Mouse (Mus musculus): ENCODE measurements at regions not wholly inside any gene's neighbourhood (a gene's known extent, or its start where the extent isn't known, plus 50 kb on each side); places are given as distances from the start of the nearest gene placed in this dataset.

DNA sequence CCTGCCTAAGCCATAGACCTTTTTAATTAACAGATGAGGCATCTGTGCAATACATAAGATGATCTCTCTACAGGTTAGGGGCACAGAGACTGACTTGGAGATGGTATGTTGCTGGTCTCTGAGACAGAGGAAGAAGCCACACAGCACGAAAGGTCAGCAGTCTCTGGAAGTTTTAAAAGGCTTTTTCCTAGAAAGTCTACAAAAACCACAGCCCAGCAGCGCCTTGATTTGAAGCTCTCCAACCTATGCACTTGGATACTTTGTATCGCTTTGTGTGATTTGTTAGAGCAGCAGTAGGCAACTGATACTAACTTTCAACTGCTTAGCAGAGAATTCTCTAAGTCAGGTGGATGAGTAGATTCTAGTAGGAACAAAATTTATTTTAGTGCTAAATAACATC lies 132.3 kb upstream of the Tab2 start:
- no peaks in the 10 kb centered on the region for H3K27me3 ChIP-seq (ENCODE audit: control insufficient read depth, insufficient read depth, low read length)
- no peak for TF ChIP-seq CTCF (IDR thresholded peaks at IDR 0.05; ENCODE audit: low read depth)
- TF ChIP-seq EP300 (optimal IDR thresholded peaks at IDR 0.05): no peak
- no peak overlapping the region for H3K4me3 ChIP-seq (ENCODE audit: low read depth, low read length)
- H3K4me1 ChIP-seq (replicated peaks; ENCODE audit: control insufficient read depth, insufficient read depth): no peaks in the 10 kb centered on the region; the same call in 1 of the 2 replicates
- H3K27ac ChIP-seq (replicated peaks): no peak overlapping the region
- no peak overlapping the region for H3K4me2 ChIP-seq (replicated peaks; ENCODE audit: low read depth)
- ATAC-seq (ENCODE audit: low FRiP score, low TSS enrichment) (no peak), DNase-seq (ENCODE audit: low spot score) (no peak)
- no peaks in the 10 kb centered on the region for H3K9me3 ChIP-seq (ENCODE audit: control insufficient read depth, low read length)
- H3K9ac ChIP-seq (ENCODE audit: low read length): no peak overlapping the region
- no peaks in the 10 kb centered on the region for H3K36me3 ChIP-seq (ENCODE audit: control insufficient read depth, insufficient read depth, low read length)
- WGBS: 95% methylated on average over 3 of the region's 3 CpGs

GRCm38 (mm10) chr10:8087106-8087505 lies 131.1 kb upstream of the Tab2 start:
- Histone ChIP-seq H3K4me1 (replicated peaks; ENCODE audit: control insufficient read depth, insufficient read depth) (no peaks in the 10 kb centered on the region; the same call in 1 of the 2 replicates), H3K9ac (ENCODE audit: low read length) (no peak overlapping the region), H3K4me3 (ENCODE audit: low read depth, low read length) (no peak overlapping the region), H3K27me3 (ENCODE audit: control insufficient read depth, insufficient read depth, low read length) (no peaks in the 10 kb centered on the region), H3K36me3 (ENCODE audit: control insufficient read depth, insufficient read depth, low read length) (no peaks in the 10 kb centered on the region), H3K27ac (replicated peaks) (no peak overlapping the region), H3K4me2 (replicated peaks; ENCODE audit: low read depth) (peak overlapping the region; percentile 23; the same call in 1 of the 2 replicates), H3K9me3 (ENCODE audit: control insufficient read depth, low read length) (no peaks in the 10 kb centered on the region)
- peak; percentile 26 for DNase-seq (ENCODE audit: low spot score)
- TF ChIP-seq EP300 (optimal IDR thresholded peaks at IDR 0.05): no peak
- peak; percentile 66; the same call in 1 of the 2 replicates for ATAC-seq (ENCODE audit: low FRiP score, low TSS enrichment)
- 28% methylated on average over 2 of the region's 2 CpGs for WGBS

GRCm38 (mm10) chr10:8086442-8086841 lies 130.4 kb upstream of the Tab2 start:
- Histone ChIP-seq H3K27me3 (ENCODE audit: control insufficient read depth, insufficient read depth, low read length) (no peaks in the 10 kb centered on the region), H3K9ac (ENCODE audit: low read length) (no peak overlapping the region), H3K36me3 (ENCODE audit: control insufficient read depth, insufficient read depth, low read length) (no peaks in the 10 kb centered on the region), H3K4me2 (replicated peaks; ENCODE audit: low read depth) (no peak overlapping the region), H3K4me1 (replicated peaks; ENCODE audit: control insufficient read depth, insufficient read depth) (no peaks in the 10 kb centered on the region; the same call in 1 of the 2 replicates), H3K9me3 (ENCODE audit: control insufficient read depth, low read length) (no peaks in the 10 kb centered on the region), H3K27ac (replicated peaks) (no peak overlapping the region), H3K4me3 (ENCODE audit: low read depth, low read length) (no peak overlapping the region)
- TF ChIP-seq EP300 (optimal IDR thresholded peaks at IDR 0.05) (no peak), CTCF (IDR thresholded peaks at IDR 0.05; ENCODE audit: low read depth) (no peak)
- ATAC-seq (ENCODE audit: low FRiP score, low TSS enrichment): no peak
- WGBS: 30% methylated on average over 4 of the region's 4 CpGs
- DNase-seq (ENCODE audit: low spot score): no peak

DNA sequence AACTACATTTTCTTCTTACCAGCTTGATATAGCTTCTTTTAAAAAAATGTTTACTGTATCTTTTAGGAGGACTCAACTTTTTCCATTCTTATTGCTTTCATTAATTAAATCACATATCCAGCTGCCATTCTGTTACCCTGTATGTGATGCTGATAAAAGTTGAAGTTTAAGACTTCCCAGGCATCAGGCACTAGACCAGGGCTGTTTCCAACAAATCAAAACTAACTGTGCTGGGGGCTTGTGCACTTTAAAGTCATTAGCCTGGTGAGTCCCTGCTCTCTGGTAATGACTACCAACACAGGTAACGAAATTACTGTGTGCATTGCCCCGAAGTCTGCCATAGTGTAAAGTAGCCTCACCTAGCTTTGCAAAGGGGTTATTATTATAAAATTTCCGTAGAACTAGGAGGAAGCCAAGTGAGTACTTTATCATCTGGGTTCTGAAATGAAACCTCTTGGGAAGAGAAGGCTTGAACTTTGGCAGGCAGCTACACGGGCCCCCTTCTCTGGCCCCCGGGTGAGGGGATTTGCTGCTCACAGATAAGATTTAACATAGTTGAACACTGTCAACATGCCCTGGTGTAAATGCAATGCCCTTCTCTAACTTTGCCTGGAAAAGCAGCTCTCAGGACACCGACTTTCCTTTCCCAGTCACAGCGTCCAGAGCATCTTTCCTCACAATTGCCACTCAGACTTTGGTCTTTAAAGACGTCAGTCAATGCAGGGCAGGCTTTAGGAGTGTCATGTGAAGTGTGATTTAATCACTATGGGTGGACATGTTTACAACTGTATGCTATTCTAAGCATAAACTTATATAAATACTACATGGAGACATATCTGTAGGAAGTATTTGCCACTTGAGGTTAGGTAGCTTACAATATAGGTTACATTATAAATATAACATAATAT lies 122.1 kb upstream of the Tab2 start:
- H3K4me3 ChIP-seq (ENCODE audit: low read depth, low read length): no peak overlapping the region
- no peaks in the 10 kb centered on the region for H3K36me3 ChIP-seq (ENCODE audit: control insufficient read depth, insufficient read depth, low read length)
- 55% methylated on average over 8 of the region's 8 CpGs for WGBS
- H3K9me3 ChIP-seq (ENCODE audit: control insufficient read depth, low read length): no peaks in the 10 kb centered on the region
- no peaks in the 10 kb centered on the region for H3K27me3 ChIP-seq (ENCODE audit: control insufficient read depth, insufficient read depth, low read length)
- DNase-seq (ENCODE audit: low spot score) (no peak), ATAC-seq (ENCODE audit: low FRiP score, low TSS enrichment) (no peak)
- H3K4me2 ChIP-seq (replicated peaks; ENCODE audit: low read depth): no peak overlapping the region
- no peaks in the 10 kb centered on the region for H3K4me1 ChIP-seq (replicated peaks; ENCODE audit: control insufficient read depth, insufficient read depth)
- no peak overlapping the region for H3K9ac ChIP-seq (ENCODE audit: low read length)
- TF ChIP-seq CTCF (IDR thresholded peaks at IDR 0.05; ENCODE audit: low read depth) (no peak), EP300 (optimal IDR thresholded peaks at IDR 0.05) (no peak)
- H3K27ac ChIP-seq (replicated peaks): no peak overlapping the region

DNA sequence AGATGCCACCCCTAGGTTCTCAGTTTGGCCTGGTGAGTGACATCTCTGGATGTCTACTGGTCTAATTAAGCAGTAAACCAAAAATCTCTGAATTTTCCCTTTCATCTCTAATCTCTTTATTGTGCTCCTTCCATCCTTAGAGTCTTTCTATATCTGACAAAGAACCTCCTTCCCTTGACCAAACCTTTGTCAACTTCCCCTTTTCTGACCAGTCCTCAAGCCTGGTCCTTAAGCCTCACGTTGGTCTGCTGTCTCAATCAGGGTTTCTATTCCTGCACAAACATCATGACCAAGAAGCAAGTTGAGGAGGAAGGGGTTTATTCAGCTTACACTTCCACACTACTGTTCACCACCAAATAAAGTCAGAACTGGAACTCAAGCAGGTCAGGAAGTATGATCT lies 116.4 kb upstream of the Tab2 start:
- WGBS: 75% methylated on average over 1 of the region's 1 CpGs
- Histone ChIP-seq H3K27me3 (ENCODE audit: control insufficient read depth, insufficient read depth, low read length) (no peaks in the 10 kb centered on the region), H3K4me2 (replicated peaks; ENCODE audit: low read depth) (no peak overlapping the region), H3K4me1 (replicated peaks; ENCODE audit: control insufficient read depth, insufficient read depth) (no peaks in the 10 kb centered on the region), H3K36me3 (ENCODE audit: control insufficient read depth, insufficient read depth, low read length) (no peaks in the 10 kb centered on the region), H3K9ac (ENCODE audit: low read length) (no peak overlapping the region), H3K4me3 (ENCODE audit: low read depth, low read length) (no peak overlapping the region), H3K27ac (replicated peaks) (no peak overlapping the region), H3K9me3 (ENCODE audit: control insufficient read depth, low read length) (no peaks in the 10 kb centered on the region)
- ATAC-seq (ENCODE audit: low FRiP score, low TSS enrichment) (no peak), DNase-seq (ENCODE audit: low spot score) (no peak)
- TF ChIP-seq CTCF (IDR thresholded peaks at IDR 0.05; ENCODE audit: low read depth) (no peak), EP300 (optimal IDR thresholded peaks at IDR 0.05) (no peak)

- TF ChIP-seq CTCF (IDR thresholded peaks at IDR 0.05; ENCODE audit: low read depth) (no peak), EP300 (optimal IDR thresholded peaks at IDR 0.05) (no peak)
- 71% methylated on average over 3 of the region's 3 CpGs for WGBS
- Histone ChIP-seq H3K9ac (ENCODE audit: low read length) (no peak overlapping the region), H3K4me2 (replicated peaks; ENCODE audit: low read depth) (no peak overlapping the region), H3K27me3 (ENCODE audit: control insufficient read depth, insufficient read depth, low read length) (no peaks in the 10 kb centered on the region), H3K9me3 (ENCODE audit: control insufficient read depth, low read length) (no peaks in the 10 kb centered on the region), H3K36me3 (ENCODE audit: control insufficient read depth, insufficient read depth, low read length) (no peaks in the 10 kb centered on the region), H3K27ac (replicated peaks) (no peak overlapping the region), H3K4me3 (ENCODE audit: low read depth, low read length) (no peak overlapping the region), H3K4me1 (replicated peaks; ENCODE audit: control insufficient read depth, insufficient read depth) (no peaks in the 10 kb centered on the region)
- ATAC-seq (ENCODE audit: low FRiP score, low TSS enrichment) (no peak), DNase-seq (ENCODE audit: low spot score) (no peak)
These were observed 115.8 kb upstream of the Tab2 start for GRCm38 (mm10) chr10:8071858-8072257.

Data from stomach, postnatal 0 days (tissue).